Mouse (Mus musculus) WW6 (cell line): ENCODE data around the gene Gm9603.
"Not testable (repeated sequence)": the region's sequence is repeated elsewhere in the genome, so short reads cannot be mapped to it uniquely, and the experiment has no call there.

ENCODE experiments used
- DNase-seq: peaks from one replicate; pipeline ENCODE4 v3.0.0-alpha.2; 2013; ENCODE audit warnings: low read depth, low spot score

Gm9603 gene

DNA sequence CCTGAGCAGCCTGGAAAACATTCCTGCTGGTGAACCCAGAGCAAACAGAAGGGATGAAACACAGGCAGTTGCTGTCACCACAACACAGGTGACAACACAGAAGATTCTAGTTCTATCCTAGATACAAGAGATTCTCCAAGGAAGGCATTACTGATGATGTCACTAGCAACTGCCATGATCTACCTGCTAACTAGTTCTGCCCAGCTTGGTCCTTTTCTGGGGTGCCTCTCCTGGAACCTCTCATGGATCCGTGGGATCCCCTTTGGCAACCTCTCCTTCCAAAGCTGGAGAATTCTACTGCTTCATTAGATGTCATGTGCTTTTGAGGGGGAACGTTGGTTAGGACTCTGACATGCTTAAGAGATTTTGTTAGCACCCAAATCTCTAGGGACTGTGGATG is at the start of gene Gm9603:
Gene Gm9603 (minus strand): TSS at position 101 of the 400 bp plus-strand sequence.
- not testable (repeated sequence) for DNase-seq

DNA sequence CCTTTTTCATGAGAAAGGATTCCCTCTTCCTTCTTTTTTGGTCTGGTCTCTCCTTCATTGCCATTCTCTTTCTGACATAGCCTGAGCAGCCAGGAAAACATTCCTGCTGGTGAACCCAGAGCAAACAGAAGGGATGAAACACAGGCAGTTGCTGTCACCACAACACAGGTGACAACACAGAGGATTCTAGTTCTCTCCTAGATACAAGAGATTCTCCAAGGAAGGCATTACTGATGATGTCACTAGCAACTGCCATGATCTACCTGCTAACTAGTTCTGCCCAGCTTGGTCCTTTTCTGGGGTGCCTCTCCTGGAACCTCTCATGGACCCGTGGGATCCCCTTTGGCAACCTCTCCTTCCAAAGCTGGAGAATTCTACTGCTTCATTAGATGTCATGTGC is 54.3 kb downstream of the Gm9603 start, which contains the start of gene Gm8265:
Gene Gm8265 (minus strand): TSS at position 101 of the 400 bp plus-strand sequence.
- DNase-seq: not testable (repeated sequence)
